Mouse (Mus musculus): ENCODE measurements around the gene Vasp.

Gene Vasp

DNA sequence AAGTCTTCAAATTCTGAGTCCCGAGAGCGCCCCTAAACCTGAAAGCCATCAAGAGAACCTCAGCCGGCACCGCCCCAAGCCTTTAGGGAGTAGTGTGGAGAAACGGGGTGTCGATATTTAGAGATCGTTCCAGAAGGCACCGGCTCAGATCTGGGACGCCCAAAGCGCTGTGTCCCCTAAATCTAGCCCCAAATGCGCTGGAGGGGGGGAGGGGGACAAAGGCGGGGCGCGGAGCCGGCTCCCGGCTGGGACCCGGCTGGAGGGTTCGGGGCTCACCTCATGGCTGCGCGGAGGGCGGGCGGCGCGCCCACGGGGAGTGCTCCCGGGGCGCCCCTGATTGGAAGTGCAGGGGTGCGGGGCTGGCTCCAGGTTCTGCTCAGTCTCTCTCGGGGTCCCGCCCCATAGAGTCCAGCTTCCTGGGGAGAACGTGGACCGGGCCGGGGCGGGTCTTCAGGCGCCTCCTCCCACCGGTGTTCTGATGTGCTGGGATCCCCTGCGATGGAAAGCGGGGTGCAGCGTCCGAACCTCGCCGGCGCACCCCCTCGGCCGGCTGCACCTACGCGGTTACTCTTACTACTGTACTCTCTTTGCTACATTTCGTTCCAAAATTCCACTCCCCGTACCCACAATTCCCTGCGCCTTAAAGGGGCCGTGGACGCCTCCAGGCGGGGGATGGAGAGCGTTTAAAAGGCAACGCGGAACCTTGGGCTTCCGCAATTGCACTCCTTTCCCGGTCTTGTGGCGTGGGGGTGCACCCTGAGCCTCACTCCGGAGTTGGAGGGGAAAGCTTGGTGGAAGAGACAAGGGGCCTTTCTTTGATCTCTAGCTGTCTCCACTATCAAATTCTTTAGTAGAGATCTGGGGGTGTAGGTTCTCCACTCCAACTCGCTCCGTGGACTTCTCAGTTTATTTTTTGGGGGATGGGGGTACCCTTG lies at the start of gene Vasp:
Gene Vasp (minus strand): TSS at position 580 of the 935 bp plus-strand sequence.
- peak; percentile 63 for DNase-seq (ENCODE audit: low spot score)

DNA sequence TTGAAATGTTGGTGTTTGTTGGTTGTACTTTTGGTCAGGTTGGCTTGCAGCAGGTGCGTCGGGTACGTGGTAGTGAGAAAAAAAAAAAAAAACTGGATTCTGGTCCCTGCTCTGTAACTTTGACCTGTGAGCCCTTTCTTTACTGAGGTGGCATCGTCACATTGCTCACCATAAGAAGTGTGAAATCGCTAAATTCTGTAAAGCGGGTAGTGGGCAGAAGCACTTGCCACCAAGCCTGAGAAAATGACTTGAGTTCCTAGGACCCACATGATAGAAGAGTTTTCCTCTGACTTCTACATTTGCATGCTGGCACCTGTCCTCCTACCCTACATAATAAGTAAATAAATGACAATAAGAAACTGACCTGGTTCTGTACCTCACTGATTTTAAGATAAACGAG lies 49.0 kb upstream of the Vasp start:
- DNase-seq (ENCODE audit: low spot score): no peak

DNA sequence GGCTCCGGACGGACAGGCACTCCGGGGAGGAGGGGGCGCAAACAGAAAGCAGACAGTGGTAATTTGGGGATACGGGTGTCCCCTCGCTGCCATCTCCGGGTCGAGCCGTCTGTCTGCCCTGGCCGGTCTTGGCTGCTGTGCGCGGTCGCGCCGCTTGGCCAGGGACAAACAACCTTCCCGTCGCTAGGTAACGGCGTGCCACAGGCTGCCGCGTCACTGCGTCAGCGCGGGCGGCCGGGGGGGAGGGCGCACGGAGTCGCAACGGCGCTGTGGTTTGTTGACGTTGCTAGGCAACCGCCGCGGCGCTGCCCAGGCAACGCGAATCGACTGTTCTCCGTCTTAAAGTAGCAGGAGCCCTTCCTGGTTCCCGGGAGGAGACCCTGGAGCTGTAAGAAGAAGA lies 48.3 kb upstream of the Vasp start:
- DNase-seq (ENCODE audit: low spot score): peak; percentile 90

DNA sequence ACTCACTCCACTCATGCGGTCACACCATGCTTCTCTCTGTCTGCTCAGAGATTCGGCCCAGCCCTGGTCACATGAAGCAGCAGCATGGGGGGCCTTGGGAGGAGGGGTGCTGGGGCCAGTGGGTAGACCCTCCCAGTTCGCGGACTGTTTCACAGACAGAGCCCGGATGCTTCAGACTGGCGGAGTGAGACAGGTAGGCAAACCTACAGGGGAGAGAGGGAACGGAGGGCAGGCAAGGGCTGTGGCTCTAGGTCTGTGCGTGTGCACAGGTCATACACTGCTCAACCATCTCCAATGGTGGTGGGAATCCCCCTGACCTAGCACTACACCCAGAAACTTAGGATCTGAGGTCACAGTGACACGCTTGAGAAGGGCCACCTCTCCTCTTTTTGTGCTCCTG lies 47.8 kb upstream of the Vasp start:
- no peak for DNase-seq (ENCODE audit: low spot score)

DNA sequence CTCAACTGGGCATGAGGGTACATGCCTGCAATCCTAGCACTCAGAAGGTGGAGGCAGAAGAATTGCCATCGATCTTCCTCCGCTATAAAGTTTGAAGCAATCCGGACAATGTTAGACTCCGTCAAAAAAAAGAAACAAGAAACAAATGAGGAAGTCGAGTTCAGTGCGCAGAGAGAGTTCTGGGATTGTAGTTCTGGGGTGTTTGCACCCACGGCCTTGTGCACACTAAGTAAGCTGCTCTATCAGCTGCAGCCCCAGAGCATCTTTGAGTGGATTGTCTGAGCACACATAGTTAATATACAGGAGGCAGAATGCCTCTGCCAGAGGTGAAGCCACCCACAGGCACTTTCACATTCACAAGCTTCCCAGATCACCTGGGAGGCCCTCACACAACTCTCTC lies 47.1 kb upstream of the Vasp start:
- no peak for DNase-seq (ENCODE audit: low spot score)

DNA sequence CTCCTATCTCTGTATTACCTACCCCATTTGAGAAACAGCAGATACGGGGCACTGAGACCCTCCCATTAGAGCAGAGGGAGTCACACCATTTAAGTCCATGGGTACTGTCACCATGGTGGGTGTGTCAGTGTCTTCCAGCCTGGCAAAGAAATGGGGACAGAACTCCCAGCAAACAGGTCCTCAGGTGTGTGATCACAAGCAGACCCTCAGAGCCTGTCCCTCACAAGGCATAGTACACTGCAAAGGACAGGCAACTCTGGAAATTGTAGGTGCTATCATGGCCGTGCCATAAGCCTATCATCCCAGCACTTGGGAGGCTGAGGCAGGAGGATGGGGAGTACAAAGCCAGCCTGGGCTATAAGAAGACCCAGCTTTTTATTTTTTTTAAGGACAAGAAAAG lies 46.6 kb upstream of the Vasp start:
- no peak for DNase-seq (ENCODE audit: low spot score)

DNA sequence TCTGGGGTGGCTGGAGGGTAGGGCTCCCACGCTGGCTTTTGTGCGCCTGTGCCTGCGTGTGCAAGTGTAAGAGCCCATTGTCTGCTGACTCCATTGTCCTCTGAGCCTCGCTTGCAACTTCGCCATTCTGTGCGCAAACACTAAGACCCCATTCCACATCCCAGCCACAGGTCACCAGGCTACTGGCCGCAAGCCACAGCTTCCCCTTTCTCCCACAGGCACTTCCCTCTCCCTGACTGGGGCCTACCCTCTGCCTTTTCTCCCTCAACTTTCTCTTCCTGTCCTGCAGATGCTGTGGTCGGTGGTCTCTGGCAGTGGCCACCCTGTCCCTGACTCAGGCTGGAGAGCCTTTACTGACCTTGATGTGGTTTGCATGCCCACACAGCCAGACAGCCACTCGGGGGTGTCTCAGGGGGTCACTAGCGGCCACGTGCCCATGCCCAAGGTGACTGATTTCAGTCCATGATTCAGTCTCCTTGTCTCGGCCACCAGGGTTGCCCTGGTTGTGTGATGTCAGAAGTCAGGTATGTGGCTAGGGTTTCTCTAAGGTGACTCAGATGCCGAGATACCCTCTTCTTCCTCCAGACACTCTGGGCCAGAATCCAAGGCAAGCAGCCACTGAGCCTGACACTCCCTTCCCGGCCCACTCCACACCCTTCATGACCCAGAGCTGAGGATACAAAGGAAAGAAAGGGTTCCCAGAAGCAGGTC lies 45.0 kb upstream of the Vasp start:
- no peak for DNase-seq (ENCODE audit: low spot score)

DNA sequence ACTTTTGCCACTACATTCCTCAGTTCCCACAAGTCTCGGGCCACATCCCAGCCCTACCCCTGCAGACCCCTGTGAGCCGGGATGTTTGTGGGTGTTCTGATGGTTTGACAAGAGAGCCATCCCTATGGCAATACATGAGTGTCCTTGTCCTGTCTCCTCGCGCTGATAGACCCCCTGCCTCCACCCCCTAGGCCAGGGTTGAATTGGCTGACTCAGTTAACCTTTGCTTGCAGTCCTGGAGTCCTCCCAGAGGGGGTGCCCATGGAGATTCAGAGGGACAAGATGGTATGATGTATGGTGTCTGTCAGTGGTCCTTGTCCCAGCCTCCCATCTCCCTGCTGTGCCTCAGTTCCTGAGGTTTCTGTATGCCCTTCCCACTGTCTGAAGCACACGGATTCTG lies 42.4 kb upstream of the Vasp start:
- DNase-seq (ENCODE audit: low spot score): no peak

DNA sequence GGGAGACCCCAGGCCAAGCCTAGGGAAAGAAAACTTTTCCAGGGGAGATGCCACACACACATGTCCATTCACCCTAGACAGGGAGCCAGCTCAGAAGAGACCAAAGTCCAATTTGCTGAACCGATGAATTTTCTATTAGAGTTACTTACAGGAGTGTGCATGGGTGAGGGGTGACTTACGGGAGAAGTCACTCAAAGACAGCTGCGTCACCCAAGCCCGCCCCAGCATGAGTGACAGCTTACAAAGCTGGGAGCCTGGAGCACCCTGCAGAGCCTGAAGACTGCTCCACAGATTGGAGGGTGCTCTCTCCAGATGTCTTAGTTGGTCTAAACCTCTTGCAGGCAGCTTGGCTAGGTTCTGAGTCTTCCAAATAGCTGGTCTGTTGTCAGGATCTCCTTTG lies 40.4 kb upstream of the Vasp start:
- no peak for DNase-seq (ENCODE audit: low spot score)

DNA sequence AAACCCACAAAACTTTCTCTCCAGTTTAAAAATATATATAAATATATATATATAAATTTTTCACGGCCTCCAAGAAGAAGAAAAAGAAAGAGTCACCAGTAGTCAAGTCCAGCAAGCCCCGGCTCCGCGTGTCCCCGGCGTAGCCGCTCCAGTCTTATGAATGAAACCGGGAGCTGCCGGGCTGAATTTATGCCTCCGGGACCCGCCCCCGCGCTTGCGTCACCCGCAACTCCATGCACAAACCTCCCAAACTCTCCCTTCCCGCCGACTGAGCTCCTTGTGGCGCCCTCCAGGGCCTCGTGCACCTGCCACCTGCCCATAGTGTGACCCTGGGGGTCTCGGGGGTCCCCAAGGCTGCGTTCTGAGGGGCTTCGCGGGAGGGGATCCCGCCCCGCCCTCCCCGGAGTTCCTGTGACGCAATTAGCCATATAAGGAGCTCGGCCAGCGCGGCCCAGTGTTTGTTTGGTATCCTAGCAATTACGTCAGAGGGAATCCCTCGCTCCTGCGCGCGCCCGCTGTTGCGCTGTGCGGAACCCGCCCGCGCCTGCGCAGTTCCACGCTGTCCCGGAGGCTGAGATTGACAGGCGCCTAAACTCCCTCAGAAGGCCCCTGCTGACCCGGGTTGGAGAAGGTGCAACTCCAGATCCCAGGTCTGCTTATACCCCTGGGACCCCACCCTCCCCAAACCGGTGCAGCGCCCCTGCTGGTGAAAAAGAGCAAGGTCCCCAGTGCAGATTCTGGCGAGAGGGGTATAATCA lies 38.4 kb upstream of the Vasp start, which contains the start of gene Fosb:
Gene Fosb (minus strand): TSS at position 168 of the 758 bp plus-strand sequence.
- peak; percentile 87 for DNase-seq (ENCODE audit: low spot score)

DNA sequence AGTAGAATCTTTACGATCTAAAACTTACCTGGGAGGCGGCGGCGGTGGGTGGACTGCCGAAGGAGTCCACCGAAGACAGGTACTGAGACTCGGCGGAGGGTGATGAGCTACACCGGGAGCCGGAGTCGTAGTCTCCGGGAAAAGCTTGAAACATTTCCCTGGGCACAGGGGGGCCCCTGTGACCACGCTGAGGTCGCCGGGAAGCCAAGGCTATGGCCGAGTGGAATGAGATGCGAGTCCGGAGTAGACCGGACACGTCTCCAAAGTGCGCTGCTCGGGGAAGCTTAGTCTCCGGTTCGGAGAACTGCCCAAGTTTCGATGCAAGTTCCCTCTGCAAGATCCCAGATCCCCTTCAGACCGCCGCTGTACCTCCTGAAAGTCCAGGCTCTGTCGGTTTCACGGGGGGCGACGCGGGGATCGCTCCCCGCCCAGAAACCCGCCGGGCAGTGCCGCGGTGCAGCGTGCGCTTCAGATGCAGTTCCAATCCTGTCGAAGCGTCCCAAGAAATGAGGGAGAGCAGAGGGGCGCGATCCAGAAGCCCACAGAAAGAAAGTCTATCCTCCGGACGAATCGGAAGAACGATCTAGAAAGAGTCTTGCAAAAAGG lies 37.8 kb upstream of the Vasp start:
- no peak for DNase-seq (ENCODE audit: low spot score)

DNA sequence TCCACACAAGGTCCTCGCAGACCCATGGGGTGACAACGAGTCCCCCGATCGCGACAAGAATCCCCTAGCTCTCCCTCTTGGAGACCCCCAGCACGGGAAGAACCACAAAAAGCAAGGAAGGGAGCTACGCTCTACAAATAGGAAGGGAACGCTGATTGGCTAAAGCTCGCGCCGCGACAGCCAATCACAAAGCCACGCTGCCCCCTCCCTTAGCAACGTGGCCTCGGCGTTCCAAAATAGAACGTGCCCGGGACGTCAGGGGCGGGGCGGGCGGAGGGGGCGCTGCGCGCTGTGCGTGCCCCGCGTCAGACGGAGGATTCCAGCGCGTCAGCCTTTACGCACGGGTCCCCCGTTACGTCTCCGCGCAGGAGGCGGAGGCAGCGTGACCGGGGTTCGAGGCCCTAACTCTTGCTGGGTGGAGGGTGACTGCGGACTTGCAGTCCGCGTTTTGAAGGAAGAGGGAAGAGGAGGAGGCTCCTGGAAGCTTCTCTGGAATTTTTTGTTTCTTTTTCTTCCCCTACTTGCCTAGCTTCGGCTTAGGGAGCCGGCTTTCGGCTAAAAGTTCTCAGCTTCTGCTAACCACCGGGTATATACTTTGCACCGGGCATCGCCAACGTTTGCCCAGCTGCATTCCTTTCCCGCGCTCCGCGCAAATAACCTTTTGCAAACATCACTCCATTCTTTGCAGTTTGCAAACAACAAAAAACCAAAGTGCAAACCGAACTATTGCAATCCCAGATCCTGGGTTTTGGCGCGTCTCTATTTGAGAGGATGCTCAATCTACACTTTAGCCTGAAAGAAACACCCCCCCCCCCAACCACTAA lies 37.0 kb upstream of the Vasp start:
- peak; percentile 86 for DNase-seq (ENCODE audit: low spot score)

DNA sequence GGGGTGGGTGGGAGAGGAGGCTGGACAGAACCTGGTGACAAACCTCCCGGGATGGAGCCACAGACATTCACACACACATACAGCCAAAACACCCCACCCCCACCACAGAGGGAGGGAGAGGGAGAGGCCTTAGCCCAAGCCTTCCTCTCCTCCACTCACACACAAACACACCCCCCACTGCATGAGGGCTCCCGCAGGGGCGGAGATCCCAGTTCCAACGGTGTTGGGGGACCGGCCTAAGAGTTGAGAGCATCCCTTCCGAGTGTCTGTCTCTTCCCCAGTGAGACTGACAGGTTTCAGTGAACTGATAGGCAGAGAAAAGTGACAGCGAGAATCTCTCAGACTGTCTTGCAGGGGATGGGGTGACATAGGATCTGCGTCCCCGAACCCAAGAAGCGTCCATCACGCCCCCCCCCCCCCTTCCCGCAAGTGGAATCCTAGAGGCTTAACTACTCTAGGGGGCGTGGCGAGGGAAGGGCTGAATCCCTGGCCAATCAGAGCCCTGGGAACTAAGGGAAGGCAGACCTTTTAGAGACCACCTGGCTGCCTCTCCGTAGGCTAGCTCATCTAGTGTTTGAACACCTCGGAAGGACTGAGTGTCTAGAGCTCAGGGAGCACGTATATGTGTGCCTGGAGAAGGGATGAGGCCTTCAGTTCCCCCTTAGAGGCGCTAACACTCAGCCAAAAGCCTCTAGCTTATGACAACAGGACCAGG lies 36.3 kb upstream of the Vasp start:
- DNase-seq (ENCODE audit: low spot score): no peak

DNA sequence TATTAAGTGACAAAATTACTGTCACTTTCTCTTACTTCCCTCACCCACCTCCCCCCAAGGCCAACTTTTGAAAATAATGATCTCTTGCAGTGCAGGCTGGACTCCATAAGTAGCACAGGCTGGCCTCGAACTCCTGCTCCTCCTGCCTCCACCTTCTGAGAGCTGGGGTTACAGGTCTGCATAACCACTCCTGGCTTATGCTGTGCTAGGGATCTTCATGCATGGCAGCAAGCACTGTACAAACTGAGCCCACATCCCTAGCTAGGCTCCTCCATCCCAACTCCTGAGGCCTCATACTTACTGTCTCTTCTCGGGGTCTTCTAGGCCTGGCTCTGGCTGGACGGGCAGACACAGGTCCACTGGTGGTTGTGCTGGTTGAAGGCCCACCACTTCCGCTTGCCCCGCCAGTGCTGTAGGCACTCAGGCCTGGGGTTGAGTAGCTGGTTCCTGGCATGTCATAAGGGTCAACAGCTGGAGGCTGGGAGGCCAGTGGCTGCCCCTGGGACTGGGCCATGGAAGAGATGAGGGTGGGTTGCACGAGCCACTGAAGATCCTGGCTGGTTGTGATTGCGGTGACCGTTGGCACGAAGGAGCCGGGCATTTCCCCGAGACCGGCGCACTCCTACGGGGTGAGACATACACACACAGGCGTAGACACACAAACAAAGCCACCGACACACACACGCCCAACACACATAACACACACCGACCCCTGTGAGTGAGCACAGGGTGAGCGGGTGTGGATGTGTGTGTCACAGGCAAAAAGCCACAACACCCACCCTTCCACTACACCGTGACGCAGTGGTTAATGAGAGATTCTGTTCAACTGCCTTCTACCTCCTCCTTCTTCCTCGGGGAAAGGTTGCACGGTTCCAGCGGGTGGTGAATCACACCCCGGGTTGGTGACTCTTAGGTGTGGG lies 35.5 kb upstream of the Vasp start:
- no peak for DNase-seq (ENCODE audit: low spot score)

DNA sequence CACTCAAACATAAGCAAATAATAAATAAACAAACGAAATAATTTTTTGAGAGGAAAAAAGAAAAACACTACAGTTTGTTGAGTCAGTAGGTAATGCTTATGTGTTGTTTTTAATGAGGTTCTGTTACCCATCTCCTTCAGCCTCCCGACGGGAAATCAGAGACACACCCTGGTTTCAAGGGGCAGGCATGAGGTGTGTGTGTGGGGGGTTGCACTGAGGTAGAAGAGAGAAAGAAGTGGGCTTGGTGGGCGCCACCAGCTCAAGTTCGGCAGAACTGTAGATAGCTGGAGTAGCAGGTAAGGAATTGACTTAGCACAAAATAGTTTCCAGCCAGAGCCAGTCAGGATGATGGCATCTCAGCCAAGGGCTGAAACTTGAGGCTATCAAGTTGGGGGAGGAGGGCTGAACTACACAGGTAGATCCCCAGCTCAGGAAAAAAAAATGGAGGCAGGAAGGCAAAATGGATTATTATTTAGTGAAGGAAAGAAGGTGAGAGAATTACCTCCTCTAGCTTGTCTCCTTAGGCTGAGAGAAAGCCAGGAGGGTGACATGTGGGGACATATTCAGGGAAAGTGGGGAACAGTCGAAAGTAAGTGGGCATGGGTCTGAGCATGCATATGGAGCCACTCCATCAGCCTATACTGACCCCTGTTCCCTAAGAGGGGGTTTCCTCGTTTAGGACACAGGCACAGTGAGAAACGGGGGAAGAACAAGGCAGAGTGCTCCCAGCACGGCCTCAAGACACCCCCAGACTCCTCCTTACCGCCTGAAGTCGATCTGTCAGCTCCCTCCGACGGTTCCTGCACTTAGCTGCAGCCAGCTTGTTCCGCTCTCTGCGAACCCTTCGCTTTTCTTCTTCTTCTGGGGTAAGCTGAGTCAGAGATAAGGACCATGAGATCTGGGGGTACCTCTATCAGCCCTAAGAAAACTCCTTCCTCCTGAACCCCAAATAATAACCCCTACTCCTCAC lies 34.5 kb upstream of the Vasp start:
- DNase-seq (ENCODE audit: low spot score): no peak

DNA sequence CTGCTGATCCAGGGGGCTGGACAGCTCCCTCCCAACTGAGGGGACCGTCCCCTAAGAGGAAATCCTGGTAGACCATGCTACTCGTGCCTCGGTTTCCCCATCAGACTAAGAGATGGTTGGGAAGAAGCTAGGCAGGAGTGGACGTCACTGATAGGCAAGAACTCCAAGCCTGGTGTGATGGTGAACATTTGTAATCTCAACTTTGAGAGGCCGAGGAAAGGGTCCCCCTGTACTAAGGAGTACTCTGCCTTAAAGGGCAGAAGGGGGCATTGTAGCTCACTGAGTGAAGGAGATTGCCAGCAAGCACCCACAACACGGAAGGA lies 33.8 kb upstream of the Vasp start:
- no peak for DNase-seq (ENCODE audit: low spot score)

DNA sequence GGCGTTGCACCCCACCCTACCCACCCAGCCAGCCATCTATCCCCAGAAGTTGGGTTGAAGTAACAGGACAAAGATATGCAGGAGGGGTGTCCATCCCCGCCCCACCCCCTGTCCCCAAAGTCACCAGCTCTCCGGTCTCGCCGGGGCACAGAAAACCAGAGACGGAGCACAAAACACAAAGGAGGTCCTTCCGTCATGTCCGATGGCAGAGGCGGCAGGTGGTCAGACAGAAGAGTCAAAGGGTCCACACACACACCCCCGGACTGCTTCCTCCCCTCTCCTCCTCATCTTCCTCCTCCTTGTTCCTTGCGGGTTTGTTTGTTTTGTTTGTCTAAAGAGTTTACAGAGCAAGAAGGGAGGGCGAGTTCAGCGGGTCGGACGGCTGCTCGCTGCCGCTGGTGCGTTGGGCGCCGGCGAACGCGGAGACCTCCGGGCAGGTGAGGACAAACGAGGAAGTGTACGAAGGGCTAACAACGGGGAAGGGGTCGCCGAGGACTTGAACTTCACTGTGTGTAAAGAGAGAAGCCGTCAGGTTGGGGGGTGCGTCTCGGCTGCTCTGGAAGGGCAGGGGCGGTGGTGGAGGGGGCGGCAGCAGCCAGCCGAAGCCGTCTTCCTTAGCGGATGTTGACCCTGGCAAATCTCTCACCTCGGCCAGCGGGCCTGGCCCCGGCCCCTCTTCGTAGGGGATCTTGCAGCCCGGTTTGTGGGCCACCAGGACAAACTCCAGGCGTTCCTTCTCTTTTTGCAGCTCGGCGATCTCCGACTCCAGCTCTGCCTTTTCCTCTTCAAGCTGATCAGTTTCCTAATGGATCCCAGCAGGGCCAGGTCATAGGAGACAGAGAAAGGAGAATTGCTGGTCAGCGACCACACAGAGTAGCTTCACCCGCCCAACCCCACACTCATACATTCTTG lies 33.1 kb upstream of the Vasp start:
- DNase-seq (ENCODE audit: low spot score): no peak

Data from urinary bladder, postnatal 10 days (tissue).